Mouse (Mus musculus) adrenal gland, adult 18-20 months (tissue): ENCODE data around the gene Wipi1. TPM values are rescaled to one million over a fixed set of nuclear protein-coding genes. Genes with fewer than 3 reads are reported as not detected.

Experiments used
- DNase-seq, 2 experiments: peaks; one replicate each; pipeline ENCODE4 v3.0.0; 2021 to 2022; ENCODE audit warnings: low spot score in 2 of 2
- total RNA-seq, 2 experiments: library from RNA; stranded (reverse); gene quantifications; 1 replicate in 1 of 2; 2 replicates in 1 of 2; pipeline ENCODE4 v1.2.3; 2021

The Wipi1 gene
- total RNA-seq, 2 experiments from 2014 or later = 18.1 to 28.9 TPM

DNA sequence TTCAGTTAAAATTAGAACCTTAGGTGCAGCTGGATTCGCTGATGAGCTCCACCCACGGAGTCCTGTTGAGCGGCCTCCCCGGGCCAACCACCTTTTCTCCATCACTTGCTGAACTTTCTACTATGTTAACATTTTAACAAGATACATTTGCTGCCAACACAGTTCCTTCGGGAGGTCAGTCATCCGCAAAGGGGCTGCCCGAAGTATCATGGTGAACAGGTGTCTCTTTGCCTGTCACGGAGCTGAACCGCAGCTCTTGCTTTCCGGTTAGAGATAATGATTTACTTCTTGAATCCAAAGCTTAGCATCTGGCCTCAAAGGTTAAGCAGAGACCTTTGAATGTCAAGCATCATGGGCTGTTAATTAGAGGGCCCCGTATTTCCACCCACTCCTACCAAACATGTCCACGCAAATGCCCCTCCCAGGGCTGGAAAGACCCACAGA, 66.0 kb downstream of the Wipi1 start:
- DNase-seq = no peak

DNA sequence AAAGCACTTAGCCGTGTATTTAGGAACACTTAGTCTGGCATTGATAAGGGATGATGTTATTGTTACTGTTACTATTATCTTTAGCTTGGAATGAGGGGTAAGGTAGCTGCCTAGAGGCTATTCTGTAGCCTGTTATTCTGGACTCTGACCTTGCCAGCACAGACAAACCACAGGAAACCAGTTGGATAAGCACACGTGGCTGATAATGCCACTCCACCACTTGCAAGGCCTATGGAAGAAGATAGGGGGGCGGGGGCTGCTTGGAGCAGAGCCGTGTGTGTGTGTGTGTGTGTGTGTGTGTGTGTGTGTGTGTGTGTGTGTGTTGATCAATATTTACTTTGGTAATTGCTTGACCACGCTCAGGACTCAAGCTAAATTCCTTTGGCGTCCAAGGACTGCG, 66.5 kb downstream of the Wipi1 start:
- DNase-seq = no peak

DNA sequence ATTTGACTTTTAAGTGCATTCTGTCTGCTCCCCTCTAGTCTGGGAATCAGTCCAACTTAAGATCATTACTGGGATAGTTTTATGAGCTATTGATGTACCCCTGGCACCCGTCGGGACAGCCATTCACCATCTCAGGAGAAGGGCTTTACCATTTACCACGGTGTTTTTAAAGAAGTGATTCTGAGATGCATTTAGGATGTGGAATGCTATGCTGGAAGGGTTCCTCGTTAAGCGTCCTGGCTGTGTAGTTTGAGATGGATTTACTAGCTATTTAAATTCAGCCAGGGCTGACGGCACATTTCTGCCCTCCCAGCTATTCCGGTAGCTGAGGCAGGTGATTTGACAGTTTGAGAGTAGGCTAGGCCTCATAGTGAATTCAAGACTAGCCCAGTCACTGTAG, 67.3 kb downstream of the Wipi1 start:
- no peak for DNase-seq

DNA sequence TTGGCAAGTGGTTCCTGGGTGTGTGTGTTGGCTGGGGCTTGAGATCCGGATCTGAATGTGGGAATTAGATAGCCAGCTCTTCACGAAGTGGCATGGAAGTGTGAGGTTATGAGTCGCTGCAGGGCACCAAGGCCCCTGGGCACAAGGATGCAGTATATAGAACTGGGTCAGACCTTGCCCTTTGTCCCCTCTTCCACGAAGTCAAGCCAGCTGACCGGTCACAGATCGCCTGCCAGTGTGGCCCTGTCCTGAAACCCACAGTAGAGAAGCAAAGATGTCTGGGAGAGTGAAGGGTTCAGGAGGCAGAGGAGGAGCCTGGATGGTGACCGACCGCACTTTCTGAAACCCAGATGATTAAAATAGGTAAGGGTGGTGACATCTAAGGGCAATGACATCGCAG, 68.3 kb downstream of the Wipi1 start:
- DNase-seq = no peak

DNA sequence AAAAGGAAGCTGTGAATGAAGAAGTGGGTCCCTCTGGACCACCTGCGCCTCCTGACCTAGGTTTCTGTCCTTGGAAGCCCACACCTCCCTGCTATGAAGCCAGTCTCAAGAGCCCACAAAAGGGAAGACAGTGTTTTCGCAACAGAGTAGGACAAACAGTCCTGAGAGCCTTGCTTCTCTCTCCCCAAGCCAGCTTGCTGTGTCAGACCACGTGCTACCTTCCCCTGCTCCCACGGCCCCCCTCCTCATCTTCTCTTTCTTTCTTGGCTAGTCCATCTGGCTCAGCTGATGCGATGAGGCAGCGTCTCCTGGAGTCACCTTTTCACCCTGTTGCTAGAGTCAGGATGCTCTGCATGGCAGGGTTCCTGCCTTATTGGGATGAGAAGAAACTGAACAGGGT, 72.5 kb downstream of the Wipi1 start:
- DNase-seq = no peak

DNA sequence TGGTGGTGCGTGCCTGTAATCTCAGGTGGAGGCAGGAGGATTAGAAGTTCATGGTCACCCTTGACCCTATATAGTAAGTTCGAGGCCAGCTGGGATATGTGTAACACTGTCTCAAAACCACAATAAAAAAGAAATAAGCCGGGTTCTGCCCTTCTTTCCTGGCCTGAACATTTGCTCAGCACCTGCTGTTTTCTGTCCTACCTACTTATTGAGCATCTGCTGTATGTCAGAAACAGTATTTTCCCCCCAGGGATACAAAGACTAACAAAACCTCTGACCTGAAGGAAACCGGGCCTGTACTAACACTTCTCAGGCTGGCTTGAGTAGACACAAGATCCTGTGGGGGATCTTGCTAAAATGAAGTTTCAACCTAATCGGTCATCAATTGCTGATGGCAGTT, 74.8 kb downstream of the Wipi1 start:
- no peak for DNase-seq

DNA sequence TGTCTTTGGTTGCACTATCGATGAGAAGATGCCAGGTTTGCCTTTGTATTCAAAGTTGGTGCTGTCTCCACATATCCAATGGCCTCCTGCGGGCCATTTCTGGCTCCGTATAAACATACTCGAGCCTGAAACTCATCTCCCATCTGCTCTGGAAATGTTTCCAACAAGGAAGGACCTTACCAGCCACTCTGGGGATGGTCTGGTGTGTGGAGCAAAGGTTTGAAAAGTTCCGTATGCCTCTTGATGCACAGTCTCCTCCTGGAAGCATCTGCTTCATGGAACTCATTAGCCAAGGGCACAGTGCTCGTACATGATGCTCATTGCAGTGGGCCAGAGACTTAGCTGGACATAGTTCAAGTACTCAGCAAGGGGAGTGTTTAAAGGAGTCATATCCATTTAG, 75.8 kb downstream of the Wipi1 start:
- no peak for DNase-seq

DNA sequence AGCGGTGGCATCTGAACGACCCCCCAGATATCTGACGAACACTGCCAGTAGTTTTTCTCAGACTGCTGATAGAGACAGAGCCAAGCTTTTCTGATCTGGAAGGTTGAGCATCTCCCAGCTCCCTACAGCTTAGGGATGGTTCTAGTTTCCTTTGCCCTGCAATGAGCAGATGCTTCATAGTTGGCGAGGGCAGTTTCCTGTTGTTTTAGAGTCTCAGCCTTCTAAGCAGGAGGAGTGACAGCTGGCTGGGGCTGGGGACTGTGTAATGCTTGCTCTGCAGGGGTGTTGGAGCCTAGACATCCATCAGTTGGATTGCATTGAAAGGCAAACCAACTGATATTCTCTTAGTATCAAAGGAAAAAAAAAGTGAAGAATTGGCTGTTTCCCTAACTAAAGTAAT, 81.7 kb downstream of the Wipi1 start:
- no peak for DNase-seq

DNA sequence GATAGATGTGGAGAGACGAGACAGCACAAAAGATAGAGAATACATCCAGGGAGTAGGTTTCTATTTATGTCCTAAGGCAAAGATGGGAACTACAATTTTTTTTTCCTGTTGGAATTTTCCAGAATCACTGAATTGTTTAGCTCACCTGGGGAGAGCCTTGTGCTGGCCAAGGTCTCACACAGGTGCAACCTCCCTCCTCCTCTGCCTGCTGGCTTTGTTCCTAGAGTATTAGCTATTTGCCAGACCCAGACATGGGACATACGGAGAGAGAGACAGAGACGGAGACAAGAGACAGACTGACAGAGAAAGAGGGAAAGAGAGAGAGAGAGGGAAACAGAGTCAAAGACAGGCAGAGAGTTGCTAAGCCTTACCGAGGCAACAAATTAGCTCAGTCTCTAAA, 86.2 kb downstream of the Wipi1 start:
- no peak for DNase-seq

DNA sequence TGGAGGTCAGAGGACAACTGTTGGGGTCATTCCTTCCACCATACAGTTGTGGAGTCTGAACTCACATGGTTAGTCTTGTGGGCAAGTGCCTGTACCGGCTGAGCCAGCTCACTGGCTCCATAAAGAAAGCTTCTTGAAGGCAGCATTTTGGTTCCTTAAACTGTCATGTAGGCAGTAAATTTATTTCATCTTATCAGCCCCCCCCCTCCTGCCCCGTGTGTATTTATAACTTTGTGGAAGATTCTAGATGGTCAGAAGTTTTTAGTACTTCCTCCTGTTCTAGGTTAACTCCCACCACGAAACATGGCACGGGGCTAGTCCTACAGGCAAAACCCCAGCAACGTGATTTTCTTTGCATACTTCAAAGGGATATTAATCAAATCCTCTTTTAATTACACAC, 86.9 kb downstream of the Wipi1 start:
- DNase-seq = no peak

Other genes starting within 250 kb of the Wipi1 start
- gene Gna13, start 249.1 kb downstream of the Wipi1 start, total RNA-seq = 10 to 100 TPM; 64.8 to 74.8 TPM
- not detected for gene 9930022D16Rik, start 198.1 kb downstream of the Wipi1 start, total RNA-seq
- 10 to 100 TPM; 39.7 to 40.8 TPM for gene Amz2, start 186.0 kb downstream of the Wipi1 start, total RNA-seq
- gene Arsg, start 138.6 kb downstream of the Wipi1 start, total RNA-seq = 1 to 10 TPM; 5.6 to 6.3 TPM
- gene Slc16a6, start 138.4 kb downstream of the Wipi1 start, total RNA-seq = under 1 TPM; 0.63 to 0.90 TPM
- 100 to 1,000 TPM; 376 to 457 TPM for gene Prkar1a, start 37.4 kb upstream of the Wipi1 start, total RNA-seq
- gene Fam20a, start 110.3 kb upstream of the Wipi1 start, total RNA-seq = 1 to 10 TPM; 2.6 to 3.0 TPM
- not detected for gene 1700012B07Rik, start 216.1 kb upstream of the Wipi1 start, total RNA-seq